Mouse (Mus musculus): ENCODE measurements around the gene Ran. TPM values are rescaled to one million over a fixed set of nuclear protein-coding genes. Genes with fewer than 3 reads are reported as not detected.

Ran gene
- 77.1 and 84.2 TPM in 2 replicates for polyA plus RNA-seq (2012; rRNA removed)

DNA sequence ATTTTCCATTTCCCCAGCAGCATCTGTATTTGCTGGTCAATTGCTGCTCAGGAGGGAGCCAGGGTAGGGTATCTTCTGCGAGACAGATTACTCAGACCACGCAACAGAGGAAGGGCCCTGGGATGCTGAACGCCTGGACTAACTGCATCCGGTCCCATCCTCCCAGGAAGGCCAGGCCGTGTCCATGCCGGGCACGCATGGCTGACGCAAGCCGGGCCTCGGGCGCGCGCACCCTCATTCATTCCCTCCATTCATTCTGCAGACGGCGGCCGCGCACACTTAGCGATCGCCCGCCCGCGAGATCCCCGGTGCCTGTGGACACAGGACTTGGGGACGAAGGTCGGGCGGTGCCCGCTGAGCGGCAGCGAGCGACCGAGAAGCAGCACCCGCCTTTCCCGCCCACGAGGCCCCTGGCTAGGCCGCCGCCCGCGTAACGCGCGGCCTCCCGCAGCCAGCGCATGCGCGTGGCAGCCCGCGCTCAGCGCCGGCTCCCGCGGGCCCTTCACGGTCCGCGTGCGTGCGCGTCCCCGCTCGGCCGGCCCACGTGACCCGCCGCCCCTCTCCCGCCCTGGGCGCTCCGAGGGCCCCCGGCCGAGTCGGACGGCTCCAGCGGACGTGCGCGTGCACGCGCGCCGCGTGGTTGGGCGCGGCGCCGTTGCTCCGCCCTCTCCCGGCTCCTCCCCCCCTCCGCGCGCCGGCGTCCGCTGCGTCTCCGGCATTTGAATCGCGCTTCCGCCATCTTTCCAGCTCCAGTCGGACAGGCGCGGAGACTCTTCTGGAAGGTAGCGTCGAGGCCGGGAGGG is at the start of gene Ran:
Gene Ran (plus strand): TSS at position 573 of the 803 bp plus-strand sequence.

DNA sequence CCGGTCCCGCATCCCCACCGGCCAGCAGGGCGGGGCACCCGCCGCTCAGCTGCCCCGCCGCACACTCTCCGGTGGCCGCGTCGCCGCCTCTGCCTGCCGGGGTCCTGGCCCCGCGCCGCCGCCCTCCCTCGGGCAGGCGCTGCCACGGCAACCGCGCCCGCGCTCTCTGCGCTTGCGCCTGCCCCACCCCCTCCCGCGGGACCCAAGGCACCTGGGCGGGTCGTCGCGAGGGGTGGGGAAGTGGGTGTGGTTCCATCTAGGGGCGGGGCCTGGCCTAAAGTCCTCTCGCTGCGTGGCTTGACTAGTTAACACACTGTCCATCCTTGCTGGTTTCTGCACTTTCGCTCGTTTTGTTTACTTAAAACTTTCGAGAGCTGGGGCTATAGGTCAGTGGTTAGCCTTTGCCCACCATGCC is 11.4 kb upstream of the Ran start, which contains the start of gene Stx2:
Gene Stx2 (minus strand): TSS at position 163 of the 415 bp plus-strand sequence.

Other genes starting within 250 kb of the Ran start
- gene Rimbp2, start 66.6 kb upstream of the Ran start, polyA plus RNA-seq (2012; rRNA removed) = 0.27 and 0.31 TPM in 2 replicates
- gene Stx2, start 11.5 kb upstream of the Ran start, polyA plus RNA-seq (2012; rRNA removed) = 38.0 and 38.1 TPM in 2 replicates
- 6.2 and 8.8 TPM in 2 replicates for gene Adgrd1, start 76.7 kb downstream of the Ran start, polyA plus RNA-seq (2012; rRNA removed)

Data from ovary, adult 2 months (tissue).